Mouse (Mus musculus) ES-E14 (cell line): Measurements from ENCODE around the gene Ano6. TPM values are rescaled to one million over a fixed set of nuclear protein-coding genes. Genes with fewer than 3 reads are reported as not detected.

Source experiments
- DNase-seq: peaks from one replicate; pipeline ENCODE4 v3.0.0-alpha.2; 2013; ENCODE audit warnings: low read depth, low spot score
- H3K27ac ChIP-seq: 2 replicates; pipeline ENCODE4 v1.5.1; 2012; ENCODE audit warnings: low read depth, mild to moderate bottlenecking, low read length, moderate library complexity, mixed read lengths; ENCODE audit not compliant: poor library complexity, insufficient read depth, severe bottlenecking
- H3K36me3 ChIP-seq: 2 replicates; pipeline ENCODE4 v1.6.1; 2012; ENCODE audit warnings: mild to moderate bottlenecking, low read length, moderate library complexity, mixed read lengths; ENCODE audit not compliant: control insufficient read depth, poor library complexity, insufficient read depth, severe bottlenecking
- H3K4me1 ChIP-seq, 2 experiments: fragments of 150-350 bp in 1 of 2; sonication (generic) in 1 of 2; 2 replicates each; pipeline ENCODE4 v1.6.1; 2012; ENCODE audit warnings: low read length in 2 of 2, mild to moderate bottlenecking in 1 of 2, mixed read lengths in 1 of 2; ENCODE audit not compliant: control insufficient read depth in 2 of 2, insufficient read depth in 2 of 2, poor library complexity in 1 of 2
- H3K4me3 ChIP-seq, 2 experiments: fragments of 150-350 bp in 1 of 2; sonication (generic) in 1 of 2; 2 replicates each; pipeline ENCODE4 v1.5.1; 2012; ENCODE audit warnings: low read length in 2 of 2, low read depth in 1 of 2, mild to moderate bottlenecking in 1 of 2, mixed read lengths in 1 of 2; ENCODE audit not compliant: insufficient read depth in 1 of 2, poor library complexity in 1 of 2, severe bottlenecking in 1 of 2
- H3K9ac ChIP-seq: 2 replicates; pipeline ENCODE4 v1.6.1; 2012; ENCODE audit warnings: low read depth, mild to moderate bottlenecking, low read length, mixed read lengths; ENCODE audit not compliant: poor library complexity, insufficient read depth, severe bottlenecking
- H3K9me3 ChIP-seq: fragments of 150-350 bp; sonication (generic); 2 replicates; pipeline ENCODE4 v1.6.1; 2012; ENCODE audit warnings: low read depth, mild to moderate bottlenecking, low read length; ENCODE audit not compliant: control insufficient read depth, insufficient read depth
- CHD2 ChIP-seq: IDR thresholded peaks from 2 replicates; pipeline ENCODE4 v1.6.1; 2014; ENCODE audit warnings: mild to moderate bottlenecking, low read depth, low read length, inconsistent platforms
- HCFC1 ChIP-seq: IDR thresholded peaks from 2 replicates; pipeline ENCODE4 v1.6.1; 2012; ENCODE audit warnings: low read length, inconsistent platforms, borderline replicate concordance; ENCODE audit not compliant: insufficient read depth
- MAFK ChIP-seq: IDR thresholded peaks from 2 replicates; pipeline ENCODE4 v1.6.1; 2014; ENCODE audit warnings: mild to moderate bottlenecking, low read depth, low read length, inconsistent platforms; ENCODE audit not compliant: insufficient read depth
- ZC3H11A ChIP-seq: IDR thresholded peaks from 2 replicates; pipeline ENCODE4 v1.6.1; 2012; ENCODE audit warnings: low read depth, mild to moderate bottlenecking, inconsistent platforms, low read length, borderline replicate concordance
- ZNF384 ChIP-seq: IDR thresholded peaks from 2 replicates; pipeline ENCODE4 v1.6.1; 2012; ENCODE audit warnings: low read depth, low read length, inconsistent platforms
- in situ Hi-C, 2 experiments: fragments of 600-800 bp; cut with MboI; formaldehyde crosslinking; loops; one replicate each; pipeline ENCODE4 v1.15.1; 2025; ENCODE audit warnings: low sequenced_read_pairs in 2 of 2, inconsistent platforms in 1 of 2; ENCODE audit not compliant: unreplicated experiment in 2 of 2
- total RNA-seq: library from RNA; depleted of rRNA; stranded (reverse); fragments of 300-350 nt; gene quantifications from 2 replicates; pipeline ENCODE4 v1.2.3, GENCODE M21; 2012

Gene Ano6
- total RNA-seq, 1 experiment = 48.6 TPM

DNA sequence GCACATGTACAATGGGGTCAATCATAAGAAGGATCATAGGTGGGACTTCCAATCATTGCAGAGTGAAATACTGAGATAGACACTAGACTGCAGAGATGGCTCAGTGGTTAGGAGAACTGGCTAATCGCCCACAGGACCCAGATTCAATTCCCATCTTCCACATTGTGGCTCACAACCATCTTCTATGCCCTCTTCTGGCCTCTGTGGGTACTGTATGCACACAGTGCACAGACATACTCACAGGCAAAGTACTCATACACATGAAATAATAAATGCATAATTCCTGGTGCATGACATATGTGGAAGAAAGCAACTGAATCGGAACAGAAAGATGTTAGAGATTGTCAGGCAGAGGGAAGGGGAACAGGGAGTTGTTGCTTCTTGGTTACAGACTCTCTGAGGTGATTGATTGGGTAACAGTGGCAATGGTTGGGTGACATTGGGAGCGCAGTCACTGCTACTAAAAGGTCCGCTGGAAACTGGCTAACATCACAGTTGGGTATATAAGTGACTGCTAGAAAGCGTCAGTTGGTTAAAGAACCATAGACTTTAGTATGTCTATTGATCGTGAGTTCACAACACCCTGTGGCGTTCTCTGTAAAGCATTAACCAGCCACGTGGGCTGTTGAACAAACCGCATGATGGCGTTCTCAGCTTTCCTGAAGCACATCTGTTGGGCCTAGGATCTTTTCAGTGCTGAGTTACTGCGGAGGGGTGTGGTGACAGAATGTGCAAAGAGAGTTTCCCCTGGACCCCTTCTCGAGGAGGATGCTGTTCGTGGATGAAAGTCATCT is 64.6 kb downstream of the Ano6 start:
- peaks cover 1 to 2% of the 10 kb centered on the region in 2 experiments; a peak in 1 of 4 replicates for H3K4me1 ChIP-seq
- H3K27ac ChIP-seq = no peak overlapping the region
- no peak overlapping the region for H3K4me3 ChIP-seq
- no peak overlapping the region for H3K9ac ChIP-seq
- in situ Hi-C loops = no loop called here
- no peaks in the 10 kb centered on the region; the same call in 1 of the 2 replicates for H3K36me3 ChIP-seq
- TF ChIP-seq ZNF384 = no peak
- TF ChIP-seq HCFC1 = no peak
- no peak for TF ChIP-seq ZC3H11A
- no peak for TF ChIP-seq MAFK
- no peak for TF ChIP-seq CHD2
- H3K9me3 ChIP-seq = no peaks in the 10 kb centered on the region
- no peak for DNase-seq

- DNase-seq = no peak
- Histone ChIP-seq H3K9me3 (no peaks in the 10 kb centered on the region), H3K4me3 (no peak overlapping the region), H3K27ac (no peak overlapping the region), H3K4me1 (peaks cover 1 to 2% of the 10 kb centered on the region in 2 experiments; a peak in 1 of 4 replicates), H3K36me3 (no peaks in the 10 kb centered on the region; the same call in 1 of the 2 replicates), H3K9ac (no peak overlapping the region)
- in situ Hi-C loops = no loop called here
- TF ChIP-seq HCFC1 (no peak), ZC3H11A (no peak), ZNF384 (no peak), CHD2 (no peak), MAFK (no peak)
Observed at GRCm38 (mm10) chr15:95855953-95856352, 65.3 kb downstream of the Ano6 start.

DNA sequence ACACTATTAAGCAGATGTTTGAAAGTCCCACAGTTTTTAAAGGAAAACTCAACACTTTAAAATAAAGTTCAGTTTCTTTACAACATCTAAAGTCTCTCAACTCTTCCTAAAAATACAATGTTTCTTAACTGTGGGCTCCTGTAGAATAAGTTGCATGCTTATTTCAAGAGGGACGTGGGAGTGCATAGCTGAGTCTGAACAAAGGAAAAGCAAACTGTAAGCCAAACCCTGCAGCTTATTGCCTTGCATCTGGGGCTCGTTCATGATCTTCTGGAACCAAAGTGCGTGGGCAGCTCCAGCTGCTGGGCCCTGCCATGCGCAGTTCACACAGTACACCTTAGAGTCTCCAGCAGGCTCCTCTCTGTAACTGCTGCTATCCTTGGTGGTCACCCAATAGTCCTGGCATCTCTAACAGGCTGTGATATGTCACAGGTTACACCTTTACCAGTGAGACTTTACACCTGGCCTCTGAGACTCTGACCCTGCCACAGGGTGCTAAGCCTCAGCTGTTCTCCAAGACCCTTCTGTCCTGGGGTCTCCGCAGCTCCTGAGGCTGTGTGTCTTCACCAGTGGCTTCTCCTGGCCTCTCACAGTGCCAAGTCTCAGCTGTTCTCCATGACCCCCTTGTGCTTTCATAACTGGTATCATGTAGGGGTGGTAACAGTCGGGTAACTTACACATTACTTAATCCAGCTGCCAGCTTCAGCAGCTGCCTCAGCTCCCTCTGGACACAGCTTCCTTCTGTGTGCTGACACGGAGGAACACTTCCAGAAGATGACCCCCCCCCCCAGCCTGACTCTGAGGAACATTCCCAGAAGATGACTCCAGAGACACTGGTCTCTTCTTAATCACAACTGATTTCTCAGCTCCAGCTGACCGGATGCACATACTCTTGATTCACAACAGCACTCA is 66.3 kb downstream of the Ano6 start:
- no peak for TF ChIP-seq MAFK
- no peak for TF ChIP-seq HCFC1
- TF ChIP-seq ZC3H11A = no peak
- no peak for TF ChIP-seq CHD2
- no peak for TF ChIP-seq ZNF384
- Histone ChIP-seq H3K4me1 (peaks cover 1 to 2% of the 10 kb centered on the region in 2 experiments; a peak in 1 of 4 replicates), H3K9ac (no peak overlapping the region; the same call in 1 of the 2 replicates), H3K9me3 (no peaks in the 10 kb centered on the region), H3K4me3 (no peak overlapping the region), H3K36me3 (no peaks in the 10 kb centered on the region; the same call in 1 of the 2 replicates), H3K27ac (no peak overlapping the region)
- in situ Hi-C loops = no loop called here
- DNase-seq = no peak

GRCm38 (mm10) chr15:95858876-95859655 is 68.4 kb downstream of the Ano6 start:
- no peaks in the 10 kb centered on the region for H3K9me3 ChIP-seq
- H3K36me3 ChIP-seq = no peaks in the 10 kb centered on the region; the same call in 1 of the 2 replicates
- no peak overlapping the region for H3K9ac ChIP-seq
- no peak for DNase-seq
- no peak overlapping the region for H3K27ac ChIP-seq
- H3K4me1 ChIP-seq = peaks cover 1 to 2% of the 10 kb centered on the region in 2 experiments; a peak in 1 of 4 replicates
- TF ChIP-seq HCFC1 (no peak), CHD2 (no peak), MAFK (no peak), ZNF384 (no peak), ZC3H11A (no peak)
- no peak overlapping the region for H3K4me3 ChIP-seq
- in situ Hi-C loops = no loop called here
